Mouse (Mus musculus) gastrocnemius, adult 2 months (tissue): ENCODE measurements around the gene Mocs1. TPM values are rescaled to one million over a fixed set of nuclear protein-coding genes. Genes with fewer than 3 reads are reported as not detected.
A peak's percentile ranks its signal among the peaks of the same experiment; 100 is the strongest.

Experiments
- DNase-seq: peaks from one replicate; pipeline ENCODE4 v3.0.0; 2022
- H3K27ac ChIP-seq: fragments of 200-600 bp; 2 replicates; pipeline ENCODE4 v1.8.1; 2022; ENCODE audit warnings: mild to moderate bottlenecking
- H3K4me3 ChIP-seq: fragments of 200-600 bp; 2 replicates; pipeline ENCODE4 v1.8.1; 2022; ENCODE audit warnings: mild to moderate bottlenecking, moderate library complexity
- CTCF ChIP-seq: fragments of 200-600 bp; IDR thresholded peaks from 2 replicates; pipeline ENCODE4 v1.8.1; 2022; ENCODE audit warnings: antibody characterized with exemption, mild to moderate bottlenecking, moderate library complexity
- intact Hi-C: fragments of 180-260 bp; cut with DNase I; formaldehyde crosslinking; loops from one replicate; pipeline ENCODE4 v1.15.1; 2025
- total RNA-seq, 2 experiments: library from RNA; stranded (reverse); gene quantifications; 2 replicates each; pipeline ENCODE4 v1.2.3; 2021

Mocs1 gene
- total RNA-seq, 2 experiments from 2014 or later, result 18.5 to 19.4 TPM

DNA sequence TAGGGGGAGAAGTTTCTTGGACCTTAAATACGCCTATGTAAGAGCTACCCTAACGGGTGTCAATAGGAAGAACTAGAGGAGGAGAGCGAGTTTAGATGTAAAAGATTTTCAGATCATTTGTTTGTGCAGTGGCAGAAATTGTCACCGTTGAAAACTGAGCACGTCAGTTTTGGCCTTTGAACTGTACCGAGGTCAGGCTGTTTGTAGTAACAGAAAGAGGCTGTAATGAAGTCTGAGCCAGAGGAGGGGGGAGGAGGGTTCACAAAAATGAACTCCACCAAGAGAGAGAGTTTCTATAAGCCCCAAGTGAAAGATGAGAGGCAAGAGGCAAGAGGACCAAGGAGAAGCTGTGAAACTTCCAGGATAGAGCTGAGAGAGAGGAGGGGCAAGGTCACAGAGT, 8.3 kb upstream of the Mocs1 start:
- intact Hi-C loops, result loop anchor here (10.0 kb wide), 1 partner anchor 315 kb away; no protein-coding TSS in a partner anchor
- Histone ChIP-seq H3K4me3 (no peak overlapping the region), H3K27ac (no peak overlapping the region)
- DNase-seq, result no peak
- no peak for TF ChIP-seq CTCF

- TF ChIP-seq CTCF, result no peak
- Histone ChIP-seq H3K4me3 (no peak overlapping the region), H3K27ac (no peak overlapping the region)
- intact Hi-C loops, result loop anchor here (10.0 kb wide), 1 partner anchor 312 kb away; no protein-coding TSS in a partner anchor
- DNase-seq, result no peak
Measured at GRCm38 (mm10) chr17:49422286-49423066, 5.7 kb upstream of the Mocs1 start.

- TF ChIP-seq CTCF, result no peak
- intact Hi-C loops, result loop anchor here (10.0 kb wide), 1 partner anchor 312 kb away; no protein-coding TSS in a partner anchor
- Histone ChIP-seq H3K27ac (no peak overlapping the region), H3K4me3 (no peak overlapping the region)
- no peak for DNase-seq
Measured at GRCm38 (mm10) chr17:49423067-49423325, 5.2 kb upstream of the Mocs1 start.

DNA sequence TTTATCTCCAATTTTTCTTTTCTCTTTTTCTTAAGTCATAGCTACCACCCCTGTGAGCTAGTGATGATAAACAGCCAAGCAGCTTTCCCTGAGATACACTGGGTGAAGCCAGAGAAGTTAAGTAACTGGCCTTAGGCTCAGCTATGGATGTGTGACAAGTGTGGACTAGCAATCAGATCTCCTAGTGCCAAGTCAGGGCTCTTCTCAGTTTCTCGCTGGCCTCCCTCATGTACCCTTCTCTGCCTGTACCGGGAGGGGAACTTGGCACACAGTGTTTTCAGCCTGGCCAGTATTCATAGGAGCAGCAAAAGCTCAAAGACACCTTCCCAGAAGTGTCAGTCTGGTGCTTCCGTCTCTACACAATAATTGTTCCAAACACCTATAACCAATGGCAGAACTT, 4.3 kb upstream of the Mocs1 start:
- Histone ChIP-seq H3K27ac (peak overlapping the region; percentile 25; the same call in 1 of the 2 replicates), H3K4me3 (no peak overlapping the region)
- DNase-seq, result peak; percentile 82
- intact Hi-C loops, result loop anchor here (10.0 kb wide), 1 partner anchor 311 kb away; no protein-coding TSS in a partner anchor
- TF ChIP-seq CTCF, result no peak

DNA sequence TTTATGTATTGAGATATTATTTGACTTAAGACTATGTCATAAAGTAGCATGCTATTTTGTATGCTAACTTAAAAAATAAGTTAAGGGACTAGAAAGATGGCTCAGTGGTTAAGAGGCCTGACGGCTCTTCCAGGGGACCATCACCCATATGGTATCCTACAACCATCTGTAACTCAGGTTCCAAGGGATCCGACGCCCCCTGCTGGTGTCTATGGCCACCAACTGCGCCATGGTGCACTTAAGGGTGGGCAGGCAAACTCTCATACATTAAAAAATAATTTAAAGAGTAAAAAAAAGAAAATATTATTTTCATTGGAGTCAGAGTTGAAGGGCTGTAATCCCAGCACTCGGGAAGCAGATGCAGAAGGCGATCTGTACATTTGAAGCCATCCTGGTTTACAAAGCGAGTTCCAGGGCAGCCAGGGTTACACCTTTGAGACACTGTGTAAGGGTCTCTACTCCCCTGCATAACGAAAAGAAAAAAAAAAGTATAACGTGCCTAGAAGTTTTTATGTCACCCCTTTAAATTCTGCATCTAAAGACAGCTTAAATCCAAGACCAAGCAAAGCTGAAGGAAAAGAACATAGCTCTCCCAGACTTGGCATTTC, 427 bp upstream of the Mocs1 start:
- intact Hi-C loops, result loop anchor here (10.0 kb wide), 1 partner anchor 307 kb away; no protein-coding TSS in a partner anchor
- peak overlapping the region; percentile 100 for H3K27ac ChIP-seq
- TF ChIP-seq CTCF, result no peak
- DNase-seq, result peak; percentile 35
- peak overlapping the region; percentile 88 for H3K4me3 ChIP-seq

- Histone ChIP-seq H3K4me3 (peak overlapping the region; percentile 88), H3K27ac (peak overlapping the region; percentile 100)
- intact Hi-C loops, result loop anchor here (10.0 kb wide), 1 partner anchor 306 kb away; no protein-coding TSS in a partner anchor
- no peak for TF ChIP-seq CTCF
- DNase-seq, result peak; percentile 72
Measured at GRCm38 (mm10) chr17:49428751-49429415, 721 bp downstream of the Mocs1 start.

DNA sequence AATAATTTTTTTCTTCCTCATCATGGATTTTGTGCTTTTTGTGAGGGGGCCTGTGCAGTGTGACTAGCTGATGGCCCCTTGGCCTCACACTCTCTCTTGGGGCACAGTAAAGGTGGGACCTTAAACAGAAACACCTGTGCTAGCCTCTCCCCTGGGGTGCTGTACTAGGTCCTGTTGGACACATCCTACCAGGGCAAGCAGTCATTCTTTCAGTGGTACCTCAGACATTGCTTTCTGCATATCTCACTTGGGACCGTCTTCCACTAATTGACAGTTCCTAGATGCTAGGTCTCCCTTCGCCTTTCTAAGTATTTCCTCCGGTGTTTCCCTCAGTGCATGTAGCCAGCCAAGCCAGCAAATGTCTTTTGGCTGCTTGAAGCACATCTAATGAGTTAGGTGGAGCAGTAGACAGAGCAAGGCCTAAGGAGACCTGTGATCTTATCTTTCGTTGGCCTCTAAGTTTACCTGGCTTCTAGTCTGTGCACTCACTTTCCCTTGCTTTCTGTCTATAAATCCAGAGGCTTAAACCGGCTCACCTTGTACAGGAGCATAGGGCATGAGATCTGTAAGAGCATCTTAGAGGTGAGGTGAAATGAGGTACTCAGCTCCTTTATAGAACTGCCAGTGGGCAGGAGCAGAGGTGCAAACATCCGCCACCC, 1.4 kb downstream of the Mocs1 start:
- intact Hi-C loops, result loop anchor here (10.0 kb wide), 1 partner anchor 305 kb away; no protein-coding TSS in a partner anchor
- DNase-seq, result no peak
- H3K27ac ChIP-seq, result peak overlapping the region; percentile 100
- peak overlapping the region; percentile 88 for H3K4me3 ChIP-seq
- TF ChIP-seq CTCF, result no peak

DNA sequence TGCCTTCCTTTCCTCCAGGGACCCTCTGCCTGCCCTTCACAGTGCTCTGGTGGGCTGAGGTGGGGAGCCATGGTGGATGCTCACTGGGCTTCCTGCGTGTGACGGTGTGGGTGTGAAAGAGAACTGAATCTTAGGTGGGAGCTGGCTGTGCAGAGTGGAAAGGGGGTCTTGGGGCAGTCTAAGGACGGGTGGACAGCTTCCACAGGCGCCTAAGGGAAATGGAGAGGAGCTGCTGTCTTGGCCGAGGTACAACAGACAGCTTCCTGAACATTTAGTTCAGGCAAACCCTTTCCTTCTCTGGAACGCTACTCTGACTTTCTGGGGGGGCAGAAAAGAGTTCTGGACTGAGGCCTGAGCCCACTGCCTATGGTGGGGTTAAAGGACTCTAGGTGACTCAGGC, 2.0 kb downstream of the Mocs1 start:
- Histone ChIP-seq H3K4me3 (peak overlapping the region; percentile 88), H3K27ac (peak overlapping the region; percentile 100)
- no peak for TF ChIP-seq CTCF
- intact Hi-C loops, result no loop called here
- DNase-seq, result no peak

- Histone ChIP-seq H3K27ac (peak overlapping the region; percentile 76), H3K4me3 (no peak overlapping the region)
- no peak for DNase-seq
- no peak for TF ChIP-seq CTCF
- intact Hi-C loops, result no loop called here
Measured at GRCm38 (mm10) chr17:49431176-49431575, 3.0 kb downstream of the Mocs1 start.

- H3K27ac ChIP-seq, result peak overlapping the region; percentile 76
- intact Hi-C loops, result no loop called here
- H3K4me3 ChIP-seq, result peak overlapping the region; percentile 11; the same call in 1 of the 2 replicates
- peak; percentile 68 for DNase-seq
- TF ChIP-seq CTCF, result no peak
Measured at GRCm38 (mm10) chr17:49432071-49432711, 4.0 kb downstream of the Mocs1 start.

- intact Hi-C loops, result no loop called here
- Histone ChIP-seq H3K4me3 (no peak overlapping the region), H3K27ac (peak overlapping the region; percentile 76; the same call in 1 of the 2 replicates)
- no peak for TF ChIP-seq CTCF
- DNase-seq, result no peak
Measured at GRCm38 (mm10) chr17:49433071-49433470, 4.9 kb downstream of the Mocs1 start.

- no peak for TF ChIP-seq CTCF
- no peak for DNase-seq
- Histone ChIP-seq H3K27ac (no peak overlapping the region), H3K4me3 (no peak overlapping the region)
- intact Hi-C loops, result no loop called here
Measured at GRCm38 (mm10) chr17:49434236-49434635, 6.1 kb downstream of the Mocs1 start.
